Mouse (Mus musculus) limb, embryonic 11.5 days (tissue): ENCODE results near the gene March11. TPM values are rescaled to one million over a fixed set of nuclear protein-coding genes. Genes with fewer than 3 reads are reported as not detected.

Source experiments
- ATAC-seq: fragments of 200-750 bp; cut with Nextera tagmentation; 2 replicates; pipeline ENCODE4 v1.8.0; 2017; ENCODE audit warnings: low read depth; ENCODE audit not compliant: insufficient number of reproducible peaks, low FRiP score, low TSS enrichment
- DNase-seq: peaks from one replicate; pipeline ENCODE4 v3.0.0-alpha.2; 2015; ENCODE audit warnings: low spot score
- H3K27ac ChIP-seq: fragments of 300-500 bp; sonication (generic); replicated peaks from 2 replicates; pipeline ENCODE4 v1.5.1; 2014; ENCODE audit warnings: low read depth, mild to moderate bottlenecking, low read length
- H3K27me3 ChIP-seq: fragments of 300-500 bp; sonication (generic); 2 replicates; pipeline ENCODE4 v1.6.1; 2014; ENCODE audit warnings: mild to moderate bottlenecking, low read length, mixed read lengths; ENCODE audit not compliant: control insufficient read depth, insufficient read depth
- H3K36me3 ChIP-seq: fragments of 300-500 bp; sonication (generic); 2 replicates; pipeline ENCODE4 v1.6.1; 2014; ENCODE audit warnings: mild to moderate bottlenecking, low read length, moderate library complexity, mixed read lengths; ENCODE audit not compliant: control insufficient read depth, insufficient read depth
- H3K4me1 ChIP-seq: fragments of 300-500 bp; sonication (generic); 2 replicates; pipeline ENCODE4 v1.6.1; 2014; ENCODE audit warnings: low read length, mixed read lengths; ENCODE audit not compliant: control insufficient read depth, insufficient read depth
- H3K4me2 ChIP-seq: fragments of 300-500 bp; sonication (generic); 2 replicates; pipeline ENCODE4 v1.6.1; 2014; ENCODE audit warnings: low read depth, mild to moderate bottlenecking, moderate library complexity; ENCODE audit not compliant: severe bottlenecking
- H3K4me3 ChIP-seq: fragments of 300-500 bp; sonication (generic); 2 replicates; pipeline ENCODE4 v1.5.1; 2014; ENCODE audit warnings: low read depth, low read length
- H3K9ac ChIP-seq: fragments of 300-500 bp; sonication (generic); 2 replicates; pipeline ENCODE4 v1.6.1; 2014; ENCODE audit warnings: mild to moderate bottlenecking, low read length
- H3K9me3 ChIP-seq: fragments of 300-500 bp; sonication (generic); 2 replicates; pipeline ENCODE4 v1.6.1; 2016; ENCODE audit warnings: low read length; ENCODE audit not compliant: control insufficient read depth
- WGBS: fragments of 180-500 bp; shearing (Covaris S2); extraction: QIAGEN DNeasy Blood & Tissue Kit; methylation state at CpG from one replicate; pipeline ENCODE4 v1.1.7; 2014; 5-methylcytosine and 5-hydroxymethylcytosine counted together
- polyA plus RNA-seq: library from polyadenylated mRNA; unstranded; fragments of >200 nt; fragmentation: Nextera tagmentation; extraction: Ambion mirVana; gene quantifications from 2 replicates; pipeline ENCODE4 v1.2.1, GENCODE M21; 2014

The March11 gene
- polyA plus RNA-seq, 1 experiment from 2014 or later: 0.79 TPM

DNA sequence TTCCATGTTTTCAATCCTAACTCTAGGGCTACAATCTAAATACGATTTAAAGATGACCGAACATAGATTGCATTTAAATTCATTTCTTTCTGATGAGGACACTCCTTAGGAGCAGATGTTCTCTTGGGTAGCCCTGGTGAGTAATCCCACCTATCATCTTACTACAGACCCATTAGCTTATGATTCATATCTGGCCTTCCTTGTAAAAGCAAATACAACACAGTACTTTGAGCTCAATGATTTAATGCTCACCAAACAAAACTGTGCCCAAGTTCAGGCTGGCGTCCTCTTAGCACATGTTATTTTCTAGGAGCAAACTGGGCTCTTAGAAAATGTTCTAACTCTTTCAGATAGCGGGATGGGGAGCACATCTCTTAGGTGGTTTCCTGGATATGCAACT is 70.0 kb downstream of the March11 start:
- DNase-seq (no peak), ATAC-seq (no peak)
- Histone ChIP-seq H3K9me3 (no peaks in the 10 kb centered on the region), H3K4me3 (no peak overlapping the region), H3K27me3 (no peaks in the 10 kb centered on the region), H3K36me3 (no peaks in the 10 kb centered on the region), H3K9ac (no peak overlapping the region), H3K4me2 (no peak overlapping the region), H3K4me1 (no peaks in the 10 kb centered on the region), H3K27ac (no peak overlapping the region)
- WGBS: 86% methylated on average over 4 of the region's 4 CpGs

- DNase-seq (no peak), ATAC-seq (no peak)
- WGBS: 57% methylated on average over 3 of the region's 3 CpGs
- no peaks in the 10 kb centered on the region for H3K4me1 ChIP-seq
- H3K9ac ChIP-seq: no peak overlapping the region
- no peaks in the 10 kb centered on the region for H3K36me3 ChIP-seq
- H3K27ac ChIP-seq: no peak overlapping the region
- H3K27me3 ChIP-seq: no peaks in the 10 kb centered on the region
- no peak overlapping the region for H3K4me2 ChIP-seq
- no peak overlapping the region for H3K4me3 ChIP-seq
- H3K9me3 ChIP-seq: no peaks in the 10 kb centered on the region
Observed at GRCm38 (mm10) chr15:26379831-26380230, 71.0 kb downstream of the March11 start.

GRCm38 (mm10) chr15:26380844-26381243 is 72.0 kb downstream of the March11 start:
- H3K4me2 ChIP-seq: no peak overlapping the region
- 77% methylated on average over 1 of the region's 1 CpGs for WGBS
- no peak overlapping the region for H3K27ac ChIP-seq
- H3K4me1 ChIP-seq: no peaks in the 10 kb centered on the region
- H3K9me3 ChIP-seq: no peaks in the 10 kb centered on the region
- no peak for ATAC-seq
- H3K9ac ChIP-seq: no peak overlapping the region
- H3K27me3 ChIP-seq: no peaks in the 10 kb centered on the region
- no peak for DNase-seq
- no peak overlapping the region for H3K4me3 ChIP-seq
- no peaks in the 10 kb centered on the region for H3K36me3 ChIP-seq

GRCm38 (mm10) chr15:26390001-26390400 is 81.2 kb downstream of the March11 start:
- Histone ChIP-seq H3K4me2 (no peak overlapping the region), H3K27me3 (no peaks in the 10 kb centered on the region), H3K9ac (no peak overlapping the region), H3K9me3 (no peaks in the 10 kb centered on the region), H3K36me3 (no peaks in the 10 kb centered on the region), H3K4me3 (no peak overlapping the region), H3K27ac (no peak overlapping the region), H3K4me1 (no peaks in the 10 kb centered on the region)
- 88% methylated on average over 9 of the region's 9 CpGs for WGBS
- DNase-seq: no peak
- no peak for ATAC-seq

DNA sequence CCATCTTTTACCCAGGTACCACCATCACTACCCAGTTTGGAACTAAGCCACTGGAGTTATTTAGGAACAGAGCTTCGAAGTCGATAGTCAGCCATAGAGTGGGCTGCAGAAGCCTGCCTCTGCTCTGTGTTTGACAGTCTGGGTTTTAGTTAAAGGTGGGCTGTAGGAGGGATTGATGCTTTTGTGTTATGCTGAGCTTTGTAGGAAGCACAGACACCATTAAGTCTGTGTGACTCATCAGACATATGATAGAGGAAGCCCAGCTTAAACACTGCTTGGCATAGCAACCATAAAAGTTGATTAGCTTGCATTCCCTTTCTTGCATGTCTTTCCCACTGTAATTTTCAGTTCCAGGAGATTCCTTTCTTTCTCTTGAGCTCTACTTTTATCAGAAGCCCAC is 87.7 kb downstream of the March11 start:
- Histone ChIP-seq H3K36me3 (no peaks in the 10 kb centered on the region), H3K9ac (no peak overlapping the region), H3K9me3 (no peaks in the 10 kb centered on the region), H3K27ac (no peak overlapping the region), H3K27me3 (no peaks in the 10 kb centered on the region), H3K4me3 (no peak overlapping the region), H3K4me1 (no peaks in the 10 kb centered on the region), H3K4me2 (no peak overlapping the region)
- ATAC-seq: no peak
- WGBS: 91% methylated on average over 2 of the region's 2 CpGs
- DNase-seq: no peak

DNA sequence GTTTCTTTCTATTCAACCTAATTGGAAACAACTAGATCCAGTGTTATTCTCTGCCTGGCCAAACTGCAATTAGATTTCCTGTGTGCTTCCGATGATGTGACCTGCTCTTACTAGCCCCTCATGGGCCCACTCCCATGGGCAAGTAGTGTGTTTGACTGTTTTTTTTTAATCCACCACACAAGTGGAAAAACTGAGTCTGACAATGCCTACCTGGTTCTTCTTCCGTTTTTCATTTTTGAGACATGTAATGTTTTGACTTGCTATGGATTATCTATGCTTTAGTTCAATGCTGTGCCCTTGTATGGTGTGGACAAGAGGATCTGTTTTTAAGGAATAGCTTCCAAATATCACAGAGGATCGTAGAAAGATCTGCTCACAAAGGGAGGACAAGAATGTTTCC is 116.4 kb downstream of the March11 start:
- no peak for DNase-seq
- Histone ChIP-seq H3K36me3 (no peaks in the 10 kb centered on the region), H3K4me1 (no peaks in the 10 kb centered on the region), H3K9me3 (no peaks in the 10 kb centered on the region), H3K27me3 (no peaks in the 10 kb centered on the region), H3K4me2 (no peak overlapping the region), H3K9ac (no peak overlapping the region), H3K27ac (no peak overlapping the region), H3K4me3 (no peak overlapping the region)
- 92% methylated on average over 3 of the region's 3 CpGs for WGBS
- ATAC-seq: no peak

DNA sequence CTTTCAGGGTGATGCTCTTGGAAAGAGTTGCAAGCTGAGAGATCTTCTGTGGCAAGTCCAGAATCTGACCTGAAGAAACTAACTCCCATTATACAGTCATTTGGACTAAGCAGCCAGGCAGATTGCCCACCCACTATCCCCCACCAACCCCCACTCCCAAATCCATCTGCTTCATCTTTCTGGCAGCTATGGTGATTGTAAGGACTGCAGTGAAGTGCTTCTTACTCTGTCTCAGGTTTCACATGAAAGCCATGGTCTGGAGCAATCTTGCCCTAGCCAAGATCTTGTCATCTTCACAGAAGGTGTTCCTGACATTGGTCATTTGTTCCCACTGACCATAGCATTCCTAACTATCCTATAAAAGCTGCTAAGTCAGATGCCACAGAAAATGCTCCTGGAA is 117.4 kb downstream of the March11 start:
- no peak for ATAC-seq
- H3K4me3 ChIP-seq: no peak overlapping the region

DNA sequence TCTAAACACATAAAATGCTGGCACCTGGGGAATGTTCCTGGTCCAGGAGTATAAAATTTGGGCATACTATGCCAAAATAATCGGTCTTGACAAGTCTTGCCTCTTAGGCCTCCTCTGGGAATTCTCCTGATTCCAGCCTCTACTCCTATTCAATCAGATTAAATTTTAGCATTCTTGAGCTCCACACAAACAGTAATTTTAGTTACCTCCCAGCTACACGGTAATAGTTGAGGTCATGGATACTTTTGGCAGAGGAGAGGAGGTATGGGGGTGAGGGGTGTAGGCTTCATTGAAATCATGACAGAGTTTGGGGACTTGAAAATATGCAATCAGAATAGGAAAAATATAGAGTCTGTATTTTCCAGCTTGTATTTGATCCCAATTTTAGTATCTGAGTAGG is 121.7 kb downstream of the March11 start:
- no peak overlapping the region for H3K27ac ChIP-seq

More for the DNA sequence above, 117.4 kb downstream of the March11 start:
- no peaks in the 10 kb centered on the region for H3K9me3 ChIP-seq
- no peak overlapping the region for H3K27ac ChIP-seq
- no peak for DNase-seq
- H3K4me1 ChIP-seq: no peaks in the 10 kb centered on the region
- H3K36me3 ChIP-seq: no peaks in the 10 kb centered on the region
- H3K27me3 ChIP-seq: no peaks in the 10 kb centered on the region
- H3K9ac ChIP-seq: no peak overlapping the region
- H3K4me2 ChIP-seq: no peak overlapping the region

GRCm38 (mm10) chr15:26432676-26433075 is 123.8 kb downstream of the March11 start:
- no peak overlapping the region for H3K4me2 ChIP-seq
- H3K27ac ChIP-seq: no peak overlapping the region
- H3K4me3 ChIP-seq: no peak overlapping the region
- H3K9ac ChIP-seq: no peak overlapping the region
- no peaks in the 10 kb centered on the region for H3K27me3 ChIP-seq
- 68% methylated on average over 2 of the region's 2 CpGs for WGBS
- no peaks in the 10 kb centered on the region for H3K4me1 ChIP-seq
- H3K9me3 ChIP-seq: no peaks in the 10 kb centered on the region
- no peaks in the 10 kb centered on the region for H3K36me3 ChIP-seq
- ATAC-seq (no peak), DNase-seq (no peak)

More for the DNA sequence above, 121.7 kb downstream of the March11 start:
- WGBS: 88% methylated on average over 2 of the region's 2 CpGs
- ATAC-seq: no peak
- no peaks in the 10 kb centered on the region for H3K4me1 ChIP-seq
- no peak overlapping the region for H3K9ac ChIP-seq
- no peaks in the 10 kb centered on the region for H3K9me3 ChIP-seq
- H3K4me2 ChIP-seq: no peak overlapping the region
- no peak for DNase-seq
- no peaks in the 10 kb centered on the region for H3K27me3 ChIP-seq
- H3K36me3 ChIP-seq: no peaks in the 10 kb centered on the region
- no peak overlapping the region for H3K4me3 ChIP-seq
